19 mouse cellular contexts compared by ENCODE assay signal in the genomic region with DNA sequence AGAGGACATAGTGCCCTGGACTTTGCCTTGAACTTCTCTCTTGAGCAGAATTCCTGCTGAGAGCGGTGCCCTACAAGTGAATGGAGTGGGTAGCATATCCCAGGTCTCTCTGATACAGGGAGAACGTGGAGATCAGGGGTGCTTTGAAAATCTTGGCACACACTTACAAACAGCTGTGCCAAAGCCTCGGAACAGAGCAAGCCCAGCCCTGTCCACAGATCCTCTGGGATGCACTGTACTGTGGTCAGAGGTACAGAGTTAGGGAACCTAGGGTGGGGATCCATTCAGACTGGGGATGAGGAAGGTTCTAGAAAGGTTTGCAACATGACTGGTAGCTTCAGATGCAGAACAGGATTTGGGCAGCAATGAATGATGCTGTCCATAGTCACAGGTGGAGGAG. TPM values are rescaled to one million over a fixed set of nuclear protein-coding genes. Genes with fewer than 3 reads are reported as not detected.
"Had no signal": no experiment of that assay in that cellular context is flagged by ENCODE, and none has a peak within 500 bp of the region (broad histone marks: within the 10 kb centered on the region; RNA-seq: fewer than 3 reads in every experiment).

No protein-coding gene starts in this region.

- H3K27me3 ChIP-seq: limb, embryonic 13.5 days; liver, embryonic 15.5 days; midbrain, embryonic 15.5 days; neural tube, embryonic 13.5 days; stomach, embryonic 15.5 days had no signal

- ATAC-seq: midbrain, embryonic 15.5 days had no signal

- H3K4me3 ChIP-seq: limb, embryonic 13.5 days; liver, embryonic 15.5 days; midbrain, embryonic 15.5 days; neural tube, embryonic 13.5 days; stomach, embryonic 15.5 days had no signal

- H3K9ac ChIP-seq: limb, embryonic 13.5 days; liver, embryonic 15.5 days; lung, embryonic 14.5 days; midbrain, embryonic 15.5 days; neural tube, embryonic 13.5 days; stomach, embryonic 15.5 days had no signal

- H3K9me3 ChIP-seq: limb, embryonic 13.5 days; liver, embryonic 15.5 days; midbrain, embryonic 15.5 days; neural tube, embryonic 13.5 days; stomach, embryonic 15.5 days had no signal

- H3K4me1 ChIP-seq: liver, embryonic 15.5 days had no signal

- H3K27ac ChIP-seq: limb, embryonic 13.5 days; liver, embryonic 15.5 days; midbrain, embryonic 15.5 days; neural tube, embryonic 13.5 days; stomach, embryonic 15.5 days had no signal

- DNase-seq: kidney, postnatal 10 days; left cerebral cortex, postnatal 4 days; lung, embryonic 14.5 days; lung, postnatal 10 days; lung, postnatal 4 days; retina, postnatal 1 day; right cerebral cortex, postnatal 4 days; spleen, adult 18-20 months; thymus, postnatal 4 days had no signal

- H3K4me2 ChIP-seq: limb, embryonic 13.5 days; liver, embryonic 11.5 days; liver, embryonic 15.5 days; lung, embryonic 14.5 days; midbrain, embryonic 11.5 days; midbrain, embryonic 15.5 days; neural tube, embryonic 13.5 days; stomach, embryonic 15.5 days had no signal

RNA-seq across cellular contexts. Expression of a gene that starts 58.1 kb away (rescaled TPM):
- total RNA-seq: left cerebral cortex, adult 18-20 months; left cerebral cortex, postnatal 10 days; left cerebral cortex, postnatal 4 days; monocyte, adult 5-6 weeks had no signal
- polyA plus RNA-seq: limb, embryonic 13.5 days; liver, embryonic 15.5 days; lung, embryonic 14.5 days; midbrain, embryonic 11.5 days; neural tube, embryonic 13.5 days had no signal
